Mouse (Mus musculus): ENCODE data around the gene Kbtbd4. TPM values are rescaled to one million over a fixed set of nuclear protein-coding genes. Genes with fewer than 3 reads are reported as not detected.

Gene Kbtbd4
- polyA plus RNA-seq, 1 experiment from 2014 or later = 12.0 TPM

DNA sequence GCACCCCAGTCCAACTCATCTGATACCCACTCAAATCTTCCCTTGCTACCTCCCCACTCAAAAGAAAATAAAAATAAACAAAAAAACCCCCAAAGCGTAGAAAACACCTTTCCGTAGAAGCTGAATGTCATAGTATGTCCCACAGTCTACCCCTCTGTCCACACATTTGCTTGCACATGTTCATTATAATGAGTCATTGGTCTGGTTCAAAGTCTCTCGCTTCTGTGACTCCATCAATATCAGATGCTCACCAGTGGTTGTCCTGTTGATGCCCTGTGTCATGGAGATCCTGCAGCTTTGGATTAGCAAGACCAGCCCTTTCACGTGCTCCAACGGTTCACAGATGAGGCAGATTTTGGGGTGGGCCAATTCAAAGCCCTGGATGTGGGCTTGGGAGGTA lies 45.6 kb downstream of the Kbtbd4 start:
- Histone ChIP-seq H3K27me3 (replicated peaks; ENCODE audit: control insufficient read depth, insufficient read depth, low read length) (no peaks in the 10 kb centered on the region), H3K4me2 (replicated peaks; ENCODE audit: low read depth) (no peak overlapping the region), H3K36me3 (ENCODE audit: control insufficient read depth, insufficient read depth) (no peaks in the 10 kb centered on the region), H3K9ac (ENCODE audit: low read depth, low read length) (no peak overlapping the region), H3K4me3 (ENCODE audit: low read depth, low read length) (no peak overlapping the region), H3K27ac (ENCODE audit: low read depth, low read length) (peak overlapping the region; percentile 21; the same call in 1 of the 2 replicates), H3K9me3 (ENCODE audit: control insufficient read depth) (no peaks in the 10 kb centered on the region), H3K4me1 (replicated peaks; ENCODE audit: control insufficient read depth, insufficient read depth, low read length) (no peaks in the 10 kb centered on the region)
- TF ChIP-seq CTCF (IDR thresholded peaks at IDR 0.05; ENCODE audit: low read depth) = no peak
- peak; percentile 57 for ATAC-seq
- WGBS = 79% methylated on average over 5 of the region's 5 CpGs

GRCm38 (mm10) chr2:90950582-90951194 lies 46.1 kb downstream of the Kbtbd4 start:
- no peak for TF ChIP-seq CTCF (IDR thresholded peaks at IDR 0.05; ENCODE audit: low read depth)
- H3K4me3 ChIP-seq (ENCODE audit: low read depth, low read length) = no peak overlapping the region
- H3K9ac ChIP-seq (ENCODE audit: low read depth, low read length) = no peak overlapping the region
- ATAC-seq = peak; percentile 25; the same call in 1 of the 2 replicates
- H3K4me1 ChIP-seq (replicated peaks; ENCODE audit: control insufficient read depth, insufficient read depth, low read length) = no peaks in the 10 kb centered on the region
- no peak overlapping the region for H3K4me2 ChIP-seq (replicated peaks; ENCODE audit: low read depth)
- H3K27ac ChIP-seq (ENCODE audit: low read depth, low read length) = 0 out of 2 replicates have a peak overlapping the region, but pooled peaks have one; percentile 21
- no peaks in the 10 kb centered on the region for H3K27me3 ChIP-seq (replicated peaks; ENCODE audit: control insufficient read depth, insufficient read depth, low read length)
- no peaks in the 10 kb centered on the region for H3K36me3 ChIP-seq (ENCODE audit: control insufficient read depth, insufficient read depth)
- no peaks in the 10 kb centered on the region for H3K9me3 ChIP-seq (ENCODE audit: control insufficient read depth)

DNA sequence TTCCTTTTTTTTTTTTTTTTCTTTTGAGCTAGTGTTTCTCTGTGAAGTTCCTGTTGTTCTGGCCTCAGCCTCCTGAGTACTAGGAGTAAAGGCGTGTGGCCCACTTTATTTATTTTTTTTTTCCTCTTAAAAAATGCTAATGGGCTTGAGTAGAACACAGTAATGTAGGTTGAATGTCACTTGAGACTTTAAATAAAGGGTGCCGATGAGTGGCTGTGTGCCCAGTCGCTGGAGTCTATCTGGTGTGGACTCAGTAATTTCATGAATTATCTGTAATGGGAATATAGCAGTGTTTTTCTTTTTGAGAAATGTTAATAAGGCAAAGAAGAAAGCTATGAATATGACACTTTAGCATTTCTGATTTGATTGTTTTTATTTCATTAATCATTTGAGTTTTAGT lies 48.9 kb downstream of the Kbtbd4 start:
- ATAC-seq = no peak
- H3K4me2 ChIP-seq (replicated peaks; ENCODE audit: low read depth) = no peak overlapping the region
- H3K27me3 ChIP-seq (replicated peaks; ENCODE audit: control insufficient read depth, insufficient read depth, low read length) = no peaks in the 10 kb centered on the region
- no peak overlapping the region for H3K9ac ChIP-seq (ENCODE audit: low read depth, low read length)
- no peak for TF ChIP-seq CTCF (IDR thresholded peaks at IDR 0.05; ENCODE audit: low read depth)
- H3K9me3 ChIP-seq (ENCODE audit: control insufficient read depth) = no peaks in the 10 kb centered on the region
- H3K4me3 ChIP-seq (ENCODE audit: low read depth, low read length) = no peak overlapping the region
- H3K27ac ChIP-seq (ENCODE audit: low read depth, low read length) = no peak overlapping the region
- no peaks in the 10 kb centered on the region for H3K4me1 ChIP-seq (replicated peaks; ENCODE audit: control insufficient read depth, insufficient read depth, low read length)
- no peaks in the 10 kb centered on the region for H3K36me3 ChIP-seq (ENCODE audit: control insufficient read depth, insufficient read depth)
- 71% methylated on average over 3 of the region's 3 CpGs for WGBS

- TF ChIP-seq CTCF (IDR thresholded peaks at IDR 0.05; ENCODE audit: low read depth) = no peak
- H3K4me3 ChIP-seq (ENCODE audit: low read depth, low read length) = no peak overlapping the region
Measured at GRCm38 (mm10) chr2:90956053-90956452, 51.5 kb downstream of the Kbtbd4 start.

GRCm38 (mm10) chr2:90958856-90959255 lies 54.3 kb downstream of the Kbtbd4 start:
- WGBS = 69% methylated on average over 3 of the region's 3 CpGs
- no peak for ATAC-seq
- Histone ChIP-seq H3K27me3 (replicated peaks; ENCODE audit: control insufficient read depth, insufficient read depth, low read length) (no peaks in the 10 kb centered on the region), H3K4me1 (replicated peaks; ENCODE audit: control insufficient read depth, insufficient read depth, low read length) (no peaks in the 10 kb centered on the region), H3K4me2 (replicated peaks; ENCODE audit: low read depth) (no peak overlapping the region), H3K36me3 (ENCODE audit: control insufficient read depth, insufficient read depth) (no peaks in the 10 kb centered on the region), H3K9me3 (ENCODE audit: control insufficient read depth) (no peaks in the 10 kb centered on the region), H3K27ac (ENCODE audit: low read depth, low read length) (no peak overlapping the region), H3K4me3 (ENCODE audit: low read depth, low read length) (no peak overlapping the region), H3K9ac (ENCODE audit: low read depth, low read length) (no peak overlapping the region)
- TF ChIP-seq CTCF (IDR thresholded peaks at IDR 0.05; ENCODE audit: low read depth) = no peak

More at GRCm38 (mm10) chr2:90956053-90956452, 51.5 kb downstream of the Kbtbd4 start:
- no peak overlapping the region for H3K27ac ChIP-seq (ENCODE audit: low read depth, low read length)
- H3K4me1 ChIP-seq (replicated peaks; ENCODE audit: control insufficient read depth, insufficient read depth, low read length) = no peaks in the 10 kb centered on the region
- no peak overlapping the region for H3K9ac ChIP-seq (ENCODE audit: low read depth, low read length)
- ATAC-seq = no peak
- WGBS = 68% methylated on average over 1 of the region's 1 CpGs
- H3K27me3 ChIP-seq (replicated peaks; ENCODE audit: control insufficient read depth, insufficient read depth, low read length) = no peaks in the 10 kb centered on the region
- no peaks in the 10 kb centered on the region for H3K36me3 ChIP-seq (ENCODE audit: control insufficient read depth, insufficient read depth)
- no peaks in the 10 kb centered on the region for H3K9me3 ChIP-seq (ENCODE audit: control insufficient read depth)
- no peak overlapping the region for H3K4me2 ChIP-seq (replicated peaks; ENCODE audit: low read depth)

GRCm38 (mm10) chr2:90960012-90960411 lies 55.5 kb downstream of the Kbtbd4 start:
- no peak for ATAC-seq
- Histone ChIP-seq H3K9me3 (ENCODE audit: control insufficient read depth) (no peaks in the 10 kb centered on the region), H3K4me1 (replicated peaks; ENCODE audit: control insufficient read depth, insufficient read depth, low read length) (no peaks in the 10 kb centered on the region), H3K4me3 (ENCODE audit: low read depth, low read length) (no peak overlapping the region), H3K27me3 (replicated peaks; ENCODE audit: control insufficient read depth, insufficient read depth, low read length) (no peaks in the 10 kb centered on the region), H3K27ac (ENCODE audit: low read depth, low read length) (no peak overlapping the region), H3K4me2 (replicated peaks; ENCODE audit: low read depth) (no peak overlapping the region), H3K36me3 (ENCODE audit: control insufficient read depth, insufficient read depth) (no peaks in the 10 kb centered on the region), H3K9ac (ENCODE audit: low read depth, low read length) (no peak overlapping the region)
- 95% methylated on average over 2 of the region's 2 CpGs for WGBS
- TF ChIP-seq CTCF (IDR thresholded peaks at IDR 0.05; ENCODE audit: low read depth) = no peak

Other genes with a start within 250 kb of the Kbtbd4 start
- gene Nup160, start 227.5 kb upstream of the Kbtbd4 start, polyA plus RNA-seq (2015; fragmentation: Nextera tagmentation; extraction: Ambion mirVana) = 8.9 and 9.7 TPM in 2 replicates
- 16.5 and 22.2 TPM in 2 replicates for gene Fnbp4, start 159.4 kb upstream of the Kbtbd4 start, polyA plus RNA-seq (2015; fragmentation: Nextera tagmentation; extraction: Ambion mirVana)
- gene Agbl2, start 122.0 kb upstream of the Kbtbd4 start, polyA plus RNA-seq (2015; fragmentation: Nextera tagmentation; extraction: Ambion mirVana) = 0.20 and 0.26 TPM in 2 replicates
- 196 and 216 TPM in 2 replicates for gene Mtch2, start 57.6 kb upstream of the Kbtbd4 start, polyA plus RNA-seq (2015; fragmentation: Nextera tagmentation; extraction: Ambion mirVana)
- 6.5 and 7.6 TPM in 2 replicates for gene C1qtnf4, start 18.9 kb upstream of the Kbtbd4 start, polyA plus RNA-seq (2015; fragmentation: Nextera tagmentation; extraction: Ambion mirVana)
- 263 and 280 TPM in 2 replicates for gene Ndufs3, start 87 bp downstream of the Kbtbd4 start, polyA plus RNA-seq (2015; fragmentation: Nextera tagmentation; extraction: Ambion mirVana)
- 34.9 and 41.0 TPM in 2 replicates for gene Celf1, start 35.6 kb downstream of the Kbtbd4 start, polyA plus RNA-seq (2015; fragmentation: Nextera tagmentation; extraction: Ambion mirVana)
- gene Rapsn, start 130.9 kb downstream of the Kbtbd4 start, polyA plus RNA-seq (2015; fragmentation: Nextera tagmentation; extraction: Ambion mirVana) = 0.50 and 0.55 TPM in 2 replicates
- 155 and 163 TPM in 2 replicates for gene Psmc3, start 149.3 kb downstream of the Kbtbd4 start, polyA plus RNA-seq (2015; fragmentation: Nextera tagmentation; extraction: Ambion mirVana)
- gene Slc39a13, start 165.7 kb downstream of the Kbtbd4 start, polyA plus RNA-seq (2015; fragmentation: Nextera tagmentation; extraction: Ambion mirVana) = 12.6 and 15.0 TPM in 2 replicates
- 5.1 and 7.3 TPM in 2 replicates for gene Spi1, start 177.7 kb downstream of the Kbtbd4 start, polyA plus RNA-seq (2015; fragmentation: Nextera tagmentation; extraction: Ambion mirVana)
- gene Mybpc3, start 213.4 kb downstream of the Kbtbd4 start, polyA plus RNA-seq (2015; fragmentation: Nextera tagmentation; extraction: Ambion mirVana) = not detected in 2 replicates

Data from intestine, postnatal 0 days (tissue).